Mouse (Mus musculus) stomach, embryonic 15.5 days (tissue): ENCODE measurements around the gene Smagp. TPM values are rescaled to one million over a fixed set of nuclear protein-coding genes. Genes with fewer than 3 reads are reported as not detected.

Source experiments
- ATAC-seq: fragments of 200-750 bp; cut with Nextera tagmentation; 2 replicates; pipeline ENCODE4 v1.8.0; 2017; ENCODE audit warnings: low read depth, moderate number of reproducible peaks, moderate TSS enrichment; ENCODE audit not compliant: insufficient read depth, low FRiP score
- H3K27ac ChIP-seq: fragments of 300-500 bp; sonication (generic); 2 replicates; pipeline ENCODE4 v1.5.1; 2015; ENCODE audit warnings: mild to moderate bottlenecking, inconsistent platforms
- H3K27me3 ChIP-seq: fragments of 300-500 bp; sonication (generic); replicated peaks from 2 replicates; pipeline ENCODE4 v1.6.1; 2015; ENCODE audit warnings: inconsistent platforms
- H3K36me3 ChIP-seq: fragments of 300-500 bp; sonication (generic); 2 replicates; pipeline ENCODE4 v1.6.1; 2015; ENCODE audit warnings: inconsistent platforms
- H3K4me1 ChIP-seq: fragments of 300-500 bp; sonication (generic); 2 replicates; pipeline ENCODE4 v1.6.1; 2015; ENCODE audit warnings: inconsistent platforms
- H3K4me2 ChIP-seq: fragments of 300-500 bp; sonication (generic); 2 replicates; pipeline ENCODE4 v1.6.1; 2015; ENCODE audit warnings: mild to moderate bottlenecking, inconsistent platforms
- H3K4me3 ChIP-seq: fragments of 300-500 bp; sonication (generic); replicated peaks from 2 replicates; pipeline ENCODE4 v1.5.1; 2015; ENCODE audit warnings: inconsistent platforms
- H3K9ac ChIP-seq: fragments of 300-500 bp; sonication (generic); 2 replicates; pipeline ENCODE4 v1.6.1; 2015; ENCODE audit warnings: inconsistent platforms
- H3K9me3 ChIP-seq: fragments of 300-500 bp; sonication (generic); 2 replicates; pipeline ENCODE4 v1.6.1; 2016; ENCODE audit warnings: inconsistent platforms
- WGBS: fragments of 180-500 bp; shearing (Covaris S2); methylation state at CpG from one replicate; pipeline ENCODE4 v1.1.7; 2015; 5-methylcytosine and 5-hydroxymethylcytosine counted together
- polyA plus RNA-seq: library from polyadenylated mRNA; unstranded; fragments of >200 nt; fragmentation: Nextera tagmentation; extraction: Ambion mirVana; gene quantifications from 2 replicates; pipeline ENCODE4 v1.2.1, GENCODE M21; 2015

The Smagp gene
- 37.8 and 41.9 TPM in 2 replicates for polyA plus RNA-seq

- Histone ChIP-seq H3K36me3 (no peaks in the 10 kb centered on the region), H3K9ac (peak within 1 kb of the TSS; percentile 47; the same call in 1 of the 2 replicates), H3K4me1 (peaks cover 19% of the 10 kb centered on the region; the same call in 1 of the 2 replicates), H3K4me2 (peak within 1 kb of the TSS; percentile 90), H3K4me3 (peak within 1 kb of the TSS; percentile 53), H3K27ac (peak within 1 kb of the TSS; percentile 78), H3K27me3 (peaks cover 29% of the 10 kb centered on the region), H3K9me3 (no peaks in the 10 kb centered on the region)
- ATAC-seq: peak; percentile 54
- WGBS: under 1% methylated on average over 76 of the region's 77 CpGs
Measured at GRCm38 (mm10) chr15:100636700-100637501, at the start of gene Smagp. Gene Smagp (minus strand): TSS chr15:100636940.

GRCm38 (mm10) chr15:100686434-100686833, 49.7 kb upstream of the Smagp start:
- WGBS: 69% methylated on average over 6 of the region's 6 CpGs
- H3K27ac ChIP-seq: no peak overlapping the region

GRCm38 (mm10) chr15:100685849-100686248, 49.1 kb upstream of the Smagp start:
- no peak overlapping the region for H3K9ac ChIP-seq
- 74% methylated on average over 8 of the region's 8 CpGs for WGBS
- H3K4me1 ChIP-seq: peaks cover 10% of the 10 kb centered on the region
- no peaks in the 10 kb centered on the region for H3K27me3 ChIP-seq
- no peak overlapping the region for H3K4me3 ChIP-seq
- no peak for ATAC-seq
- H3K4me2 ChIP-seq: no peak overlapping the region
- H3K9me3 ChIP-seq: no peaks in the 10 kb centered on the region
- no peak overlapping the region for H3K27ac ChIP-seq
- H3K36me3 ChIP-seq: no peaks in the 10 kb centered on the region

More at GRCm38 (mm10) chr15:100686434-100686833, 49.7 kb upstream of the Smagp start:
- Histone ChIP-seq H3K36me3 (no peaks in the 10 kb centered on the region), H3K27me3 (no peaks in the 10 kb centered on the region), H3K4me1 (peaks cover 8% of the 10 kb centered on the region), H3K4me2 (no peak overlapping the region), H3K9ac (no peak overlapping the region), H3K9me3 (no peaks in the 10 kb centered on the region), H3K4me3 (peak overlapping the region; percentile 23)
- no peak for ATAC-seq

- Histone ChIP-seq H3K4me3 (no peak overlapping the region), H3K27me3 (no peaks in the 10 kb centered on the region), H3K4me2 (peak overlapping the region; percentile 19; the same call in 1 of the 2 replicates), H3K4me1 (peaks cover 11% of the 10 kb centered on the region), H3K9ac (no peak overlapping the region), H3K9me3 (no peaks in the 10 kb centered on the region), H3K27ac (no peak overlapping the region), H3K36me3 (no peaks in the 10 kb centered on the region)
- ATAC-seq: no peak
- WGBS: 24% methylated on average over 13 of the region's 13 CpGs
Measured at GRCm38 (mm10) chr15:100685255-100685654, 48.5 kb upstream of the Smagp start.

GRCm38 (mm10) chr15:100684450-100684849, 47.7 kb upstream of the Smagp start:
- ATAC-seq: peak; percentile 59
- no peak overlapping the region for H3K4me3 ChIP-seq
- H3K4me1 ChIP-seq: peaks cover 11% of the 10 kb centered on the region
- H3K4me2 ChIP-seq: no peak overlapping the region
- no peak overlapping the region for H3K27ac ChIP-seq
- WGBS: 48% methylated on average over 10 of the region's 10 CpGs
- no peaks in the 10 kb centered on the region for H3K9me3 ChIP-seq
- H3K9ac ChIP-seq: no peak overlapping the region
- no peaks in the 10 kb centered on the region for H3K36me3 ChIP-seq
- H3K27me3 ChIP-seq: no peaks in the 10 kb centered on the region

- peaks cover 11% of the 10 kb centered on the region for H3K4me1 ChIP-seq
- no peak overlapping the region for H3K9ac ChIP-seq
- ATAC-seq: no peak
- no peak overlapping the region for H3K27ac ChIP-seq
- no peaks in the 10 kb centered on the region for H3K27me3 ChIP-seq
- no peaks in the 10 kb centered on the region for H3K36me3 ChIP-seq
- H3K9me3 ChIP-seq: no peaks in the 10 kb centered on the region
- no peak overlapping the region for H3K4me3 ChIP-seq
- WGBS: 50% methylated on average over 2 of the region's 2 CpGs
- H3K4me2 ChIP-seq: no peak overlapping the region
Measured at GRCm38 (mm10) chr15:100683041-100683440, 46.3 kb upstream of the Smagp start.

- peaks cover 3% of the 10 kb centered on the region; the same call in 1 of the 2 replicates for H3K4me1 ChIP-seq
- no peak overlapping the region for H3K4me3 ChIP-seq
- no peak overlapping the region for H3K4me2 ChIP-seq
- H3K27me3 ChIP-seq: no peaks in the 10 kb centered on the region
- no peak for ATAC-seq
- H3K9ac ChIP-seq: no peak overlapping the region
- H3K27ac ChIP-seq: no peak overlapping the region
- no peaks in the 10 kb centered on the region for H3K36me3 ChIP-seq
- 44% methylated on average over 7 of the region's 7 CpGs for WGBS
- H3K9me3 ChIP-seq: no peaks in the 10 kb centered on the region
Measured at GRCm38 (mm10) chr15:100681770-100682169, 45.0 kb upstream of the Smagp start.

- H3K36me3 ChIP-seq: no peaks in the 10 kb centered on the region
- no peak overlapping the region for H3K4me2 ChIP-seq
- no peak overlapping the region for H3K27ac ChIP-seq
- WGBS: 35% methylated on average over 3 of the region's 3 CpGs
- H3K4me1 ChIP-seq: peaks cover 3% of the 10 kb centered on the region; the same call in 1 of the 2 replicates
- H3K4me3 ChIP-seq: no peak overlapping the region
- H3K27me3 ChIP-seq: no peaks in the 10 kb centered on the region
- no peak overlapping the region for H3K9ac ChIP-seq
- no peaks in the 10 kb centered on the region for H3K9me3 ChIP-seq
- no peak for ATAC-seq
Measured at GRCm38 (mm10) chr15:100680381-100680780, 43.6 kb upstream of the Smagp start.

GRCm38 (mm10) chr15:100679005-100679404, 42.3 kb upstream of the Smagp start:
- WGBS: 69% methylated on average over 14 of the region's 14 CpGs
- H3K9ac ChIP-seq: no peak overlapping the region
- 0 out of 2 replicates have a peak, but pooled peaks have one; percentile 25 for ATAC-seq

GRCm38 (mm10) chr15:100678581-100678980, 41.8 kb upstream of the Smagp start:
- no peak for ATAC-seq
- no peaks in the 10 kb centered on the region for H3K9me3 ChIP-seq
- 79% methylated on average over 12 of the region's 12 CpGs for WGBS
- H3K36me3 ChIP-seq: no peaks in the 10 kb centered on the region
- no peak overlapping the region for H3K4me2 ChIP-seq
- H3K4me3 ChIP-seq: no peak overlapping the region
- H3K4me1 ChIP-seq: peaks cover 5% of the 10 kb centered on the region; the same call in 1 of the 2 replicates
- H3K27me3 ChIP-seq: no peaks in the 10 kb centered on the region
- H3K9ac ChIP-seq: no peak overlapping the region
- H3K27ac ChIP-seq: no peak overlapping the region

More at GRCm38 (mm10) chr15:100679005-100679404, 42.3 kb upstream of the Smagp start:
- H3K27me3 ChIP-seq: no peaks in the 10 kb centered on the region
- H3K4me3 ChIP-seq: no peak overlapping the region
- H3K4me1 ChIP-seq: peaks cover 5% of the 10 kb centered on the region; the same call in 1 of the 2 replicates
- no peaks in the 10 kb centered on the region for H3K36me3 ChIP-seq
- no peak overlapping the region for H3K27ac ChIP-seq
- H3K9me3 ChIP-seq: no peaks in the 10 kb centered on the region
- no peak overlapping the region for H3K4me2 ChIP-seq

- Histone ChIP-seq H3K27me3 (no peaks in the 10 kb centered on the region), H3K4me3 (no peak overlapping the region), H3K4me2 (no peak overlapping the region), H3K4me1 (peaks cover 5% of the 10 kb centered on the region; the same call in 1 of the 2 replicates), H3K36me3 (no peaks in the 10 kb centered on the region), H3K9me3 (no peaks in the 10 kb centered on the region), H3K9ac (no peak overlapping the region), H3K27ac (no peak overlapping the region)
- 86% methylated on average over 8 of the region's 8 CpGs for WGBS
- ATAC-seq: no peak
Measured at GRCm38 (mm10) chr15:100677675-100678074, 40.9 kb upstream of the Smagp start.

- Histone ChIP-seq H3K36me3 (no peaks in the 10 kb centered on the region), H3K4me3 (no peak overlapping the region), H3K27ac (no peak overlapping the region), H3K9me3 (no peaks in the 10 kb centered on the region), H3K4me1 (peaks cover 5% of the 10 kb centered on the region; the same call in 1 of the 2 replicates), H3K9ac (no peak overlapping the region), H3K27me3 (no peaks in the 10 kb centered on the region), H3K4me2 (no peak overlapping the region)
- no peak for ATAC-seq
- WGBS: 85% methylated on average over 1 of the region's 1 CpGs
Measured at GRCm38 (mm10) chr15:100676521-100676920, 39.8 kb upstream of the Smagp start.
